Mouse (Mus musculus) central nervous system, embryonic 11.5 days (tissue): ENCODE measurements around the gene Comtd1. TPM values are rescaled to one million over a fixed set of nuclear protein-coding genes. Genes with fewer than 3 reads are reported as not detected.

ENCODE experiments used
- polyA plus RNA-seq: library from polyadenylated mRNA; depleted of rRNA; stranded (reverse); fragments of >200 nt; gene quantifications from 2 replicates; pipeline ENCODE4 v1.2.3, GENCODE M21; 2012; rRNA removed

Comtd1 gene
- 13.0 and 15.8 TPM in 2 replicates for polyA plus RNA-seq

GRCm38 (mm10) chr14:21848166-21849154 lies at the start of gene Comtd1:
TSS of gene Comtd1 (minus strand) at chr14:21848977.

GRCm38 (mm10) chr14:21824938-21825337 lies 23.8 kb downstream of the Comtd1 start, which contains the start of gene Vdac2:
TSS of gene Vdac2 (plus strand) at chr14:21825238.

Other genes starting within 250 kb of the Comtd1 start
- gene Dupd1, start 134.4 kb downstream of the Comtd1 start, polyA plus RNA-seq = 0.07 and 0.19 TPM in 2 replicates
- gene Samd8, start 98.4 kb downstream of the Comtd1 start, polyA plus RNA-seq = 12.3 and 16.8 TPM in 2 replicates
- gene Dusp13, start 97.8 kb downstream of the Comtd1 start, polyA plus RNA-seq = not detected in 2 replicates
- 186 and 189 TPM in 2 replicates for gene Vdac2, start 23.7 kb downstream of the Comtd1 start, polyA plus RNA-seq
- 16.5 and 32.2 TPM in 2 replicates for gene Zfp503, start 140.6 kb upstream of the Comtd1 start, polyA plus RNA-seq
- 0.07 and 0.29 TPM in 2 replicates for gene Lrmda, start 170.7 kb upstream of the Comtd1 start, polyA plus RNA-seq